Mouse (Mus musculus): Measurements from ENCODE around the gene Plxnb2. TPM values are rescaled to one million over a fixed set of nuclear protein-coding genes. Genes with fewer than 3 reads are reported as not detected.
A peak's percentile ranks its signal among the peaks of the same experiment; 100 is the strongest.

Gene Plxnb2
- polyA plus RNA-seq (2015; fragmentation: Nextera tagmentation; extraction: Ambion mirVana): 128 and 129 TPM in 2 replicates

DNA sequence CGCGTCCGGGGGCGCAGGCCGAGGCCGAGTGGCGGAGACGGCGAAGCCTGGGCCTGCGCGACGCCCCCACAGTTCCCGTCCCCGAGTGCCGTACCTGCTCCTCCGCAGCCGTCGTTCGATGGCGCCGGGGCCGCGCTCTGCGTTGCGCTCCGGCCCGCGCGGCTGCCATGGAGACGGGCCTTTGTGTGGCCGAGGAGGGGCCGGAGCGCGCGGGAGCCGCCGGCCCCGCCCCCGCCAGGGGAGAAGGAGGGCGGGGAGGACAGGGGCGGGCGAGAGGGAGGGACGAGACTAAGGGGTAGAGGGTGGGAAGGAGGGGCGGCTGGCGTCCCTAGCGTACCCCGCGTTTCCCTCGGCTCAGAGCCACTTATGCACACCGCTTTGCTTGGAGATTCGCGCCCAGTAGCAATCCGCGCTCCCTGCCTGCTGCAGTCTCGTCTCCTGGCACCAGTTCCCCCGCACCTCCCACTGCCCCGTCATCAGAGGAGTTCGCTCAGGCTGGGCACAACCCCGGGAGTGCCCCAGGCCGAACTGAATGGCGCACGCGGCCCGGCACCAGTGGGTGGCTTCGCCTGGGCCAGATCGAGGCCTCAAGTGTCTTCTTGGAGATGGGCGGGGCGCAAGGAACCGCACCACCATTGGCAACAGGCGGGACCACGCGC, at the start of gene Plxnb2:
Gene Plxnb2, minus strand, starts transcription at position 218 of the 659 bp plus-strand sequence.
- Histone ChIP-seq H3K27me3 (replicated peaks) (no peaks in the 10 kb centered on the region), H3K4me3 (replicated peaks) (peak within 1 kb of the TSS; percentile 86), H3K9me3 (no peaks in the 10 kb centered on the region), H3K4me2 (peak within 1 kb of the TSS; percentile 92), H3K36me3 (no peaks in the 10 kb centered on the region), H3K9ac (peak within 1 kb of the TSS; percentile 80), H3K4me1 (peaks cover 54% of the 10 kb centered on the region), H3K27ac (peak within 1 kb of the TSS; percentile 95)
- peak; percentile 81 for ATAC-seq (ENCODE audit: insufficient read depth, low FRiP score, low read depth)
- under 1% methylated on average over 50 of the region's 72 CpGs for WGBS

DNA sequence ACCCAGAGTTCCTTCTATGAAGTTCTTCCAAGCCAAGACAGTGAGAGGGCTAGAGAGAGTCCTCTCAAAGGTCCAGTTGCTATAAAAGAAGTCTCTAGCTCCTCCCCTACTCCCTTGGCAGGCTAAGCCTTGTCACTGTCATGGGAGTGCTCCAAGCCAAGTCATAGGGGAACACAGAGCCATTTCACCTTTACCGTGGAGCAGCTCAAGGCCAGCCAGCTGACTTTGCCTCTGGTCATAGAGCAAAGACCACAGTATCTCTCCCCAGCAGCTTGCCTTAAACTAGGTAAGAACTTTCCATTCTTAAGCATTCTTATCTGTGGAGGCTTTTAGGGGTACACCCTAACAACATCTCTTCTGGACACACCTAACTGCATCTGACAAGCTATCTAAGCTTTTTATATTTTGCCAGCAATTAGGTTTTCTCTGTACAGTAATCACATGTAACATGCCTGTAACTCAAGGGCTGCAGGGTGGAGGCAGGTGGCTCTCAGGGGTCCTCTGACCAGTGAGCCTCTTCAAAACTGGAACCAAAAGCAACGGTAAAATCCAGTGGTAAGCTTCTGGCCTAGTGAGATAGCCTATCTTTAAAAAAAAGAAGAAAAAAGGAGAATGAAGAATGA, 35.1 kb upstream of the Plxnb2 start:
- no peak overlapping the region for H3K9ac ChIP-seq
- 83% methylated on average over 2 of the region's 2 CpGs for WGBS

DNA sequence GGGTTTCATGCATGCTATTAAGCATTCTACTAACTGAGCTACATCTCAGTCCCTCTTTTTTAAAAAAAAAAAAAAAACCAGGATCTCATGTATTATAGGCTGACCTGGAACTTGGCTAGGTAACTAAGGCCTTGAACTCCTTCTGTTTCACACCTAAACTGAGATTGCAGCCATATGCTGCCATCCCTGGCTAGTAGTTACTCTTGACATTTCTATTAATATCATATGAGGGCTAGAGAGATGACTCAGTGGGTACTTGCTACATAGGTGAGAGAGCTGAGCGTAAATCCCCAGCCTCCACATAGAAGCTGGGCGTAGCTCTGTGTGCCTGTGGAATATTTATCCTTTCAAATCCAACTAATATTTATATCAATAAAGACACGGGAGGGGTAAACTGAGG, 34.4 kb upstream of the Plxnb2 start:
- 91% methylated on average over 3 of the region's 3 CpGs for WGBS
- no peak overlapping the region for H3K9ac ChIP-seq
- H3K4me3 ChIP-seq (replicated peaks): no peak overlapping the region
- ATAC-seq (ENCODE audit: insufficient read depth, low FRiP score, low read depth): no peak
- peaks cover 7% of the 10 kb centered on the region for H3K4me1 ChIP-seq
- no peak overlapping the region for H3K4me2 ChIP-seq
- H3K36me3 ChIP-seq: 0 out of 2 replicates have a peak, but pooled peaks cover 5% of the 10 kb centered on the region
- H3K9me3 ChIP-seq: no peaks in the 10 kb centered on the region
- no peaks in the 10 kb centered on the region for H3K27me3 ChIP-seq (replicated peaks)
- H3K27ac ChIP-seq: no peak overlapping the region

More for the DNA sequence above, 35.1 kb upstream of the Plxnb2 start:
- H3K4me2 ChIP-seq: no peak overlapping the region
- no peaks in the 10 kb centered on the region for H3K9me3 ChIP-seq
- no peaks in the 10 kb centered on the region for H3K27me3 ChIP-seq (replicated peaks)
- H3K4me3 ChIP-seq (replicated peaks): no peak overlapping the region
- ATAC-seq (ENCODE audit: insufficient read depth, low FRiP score, low read depth): peak; percentile 12; the same call in 1 of the 2 replicates
- H3K27ac ChIP-seq: no peak overlapping the region
- H3K4me1 ChIP-seq: peaks cover 5% of the 10 kb centered on the region
- 0 out of 2 replicates have a peak, but pooled peaks cover 5% of the 10 kb centered on the region for H3K36me3 ChIP-seq

DNA sequence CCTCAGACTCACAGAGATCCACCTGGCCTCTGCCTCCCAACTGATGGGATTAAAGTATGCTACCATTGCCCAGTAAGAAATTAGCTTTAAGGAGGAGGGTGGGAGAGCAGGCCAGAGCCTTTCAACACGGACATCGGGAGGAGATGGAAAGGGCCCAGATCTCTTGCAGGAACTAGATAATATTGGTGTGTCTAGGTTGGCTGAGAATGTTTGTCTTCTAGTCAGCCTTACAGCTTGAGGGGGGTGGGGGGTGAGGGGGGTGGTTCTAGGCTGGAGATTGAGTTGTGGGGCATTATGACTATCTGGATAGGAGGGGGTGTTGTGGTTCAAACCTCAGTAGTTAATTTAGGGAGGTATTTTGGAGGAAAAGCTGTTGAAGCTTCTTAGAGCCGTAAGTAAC, 32.9 kb upstream of the Plxnb2 start:
- 86% methylated on average over 3 of the region's 3 CpGs for WGBS
- no peak for ATAC-seq (ENCODE audit: insufficient read depth, low FRiP score, low read depth)

DNA sequence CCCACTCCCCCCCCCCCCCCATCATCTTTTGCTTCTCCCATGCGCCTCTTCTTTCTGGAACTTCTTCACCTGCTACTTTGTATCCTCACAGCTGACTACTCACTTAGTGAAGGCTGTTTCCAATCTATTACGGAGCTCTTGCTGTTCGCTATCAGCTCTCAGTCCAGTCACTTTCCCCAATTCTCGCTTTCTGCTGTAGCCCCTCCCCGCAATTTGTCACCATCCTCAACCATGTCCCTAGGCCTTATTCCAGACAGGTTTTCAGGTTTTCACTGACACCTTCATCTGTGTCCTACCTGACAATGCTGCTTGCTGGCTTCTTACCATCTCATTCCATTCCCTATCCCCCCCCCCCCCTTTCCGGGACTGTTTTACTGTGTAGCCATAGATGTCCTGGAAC, 31.9 kb upstream of the Plxnb2 start:
- no peak overlapping the region for H3K27ac ChIP-seq
- WGBS: 63% methylated on average over 6 of the region's 6 CpGs

More for the DNA sequence above, 32.9 kb upstream of the Plxnb2 start:
- H3K36me3 ChIP-seq: 0 out of 2 replicates have a peak, but pooled peaks cover 5% of the 10 kb centered on the region
- no peaks in the 10 kb centered on the region for H3K27me3 ChIP-seq (replicated peaks)
- H3K4me2 ChIP-seq: no peak overlapping the region
- no peak overlapping the region for H3K9ac ChIP-seq
- H3K4me1 ChIP-seq: peaks cover 9% of the 10 kb centered on the region
- no peak overlapping the region for H3K4me3 ChIP-seq (replicated peaks)
- H3K9me3 ChIP-seq: no peaks in the 10 kb centered on the region
- H3K27ac ChIP-seq: no peak overlapping the region

DNA sequence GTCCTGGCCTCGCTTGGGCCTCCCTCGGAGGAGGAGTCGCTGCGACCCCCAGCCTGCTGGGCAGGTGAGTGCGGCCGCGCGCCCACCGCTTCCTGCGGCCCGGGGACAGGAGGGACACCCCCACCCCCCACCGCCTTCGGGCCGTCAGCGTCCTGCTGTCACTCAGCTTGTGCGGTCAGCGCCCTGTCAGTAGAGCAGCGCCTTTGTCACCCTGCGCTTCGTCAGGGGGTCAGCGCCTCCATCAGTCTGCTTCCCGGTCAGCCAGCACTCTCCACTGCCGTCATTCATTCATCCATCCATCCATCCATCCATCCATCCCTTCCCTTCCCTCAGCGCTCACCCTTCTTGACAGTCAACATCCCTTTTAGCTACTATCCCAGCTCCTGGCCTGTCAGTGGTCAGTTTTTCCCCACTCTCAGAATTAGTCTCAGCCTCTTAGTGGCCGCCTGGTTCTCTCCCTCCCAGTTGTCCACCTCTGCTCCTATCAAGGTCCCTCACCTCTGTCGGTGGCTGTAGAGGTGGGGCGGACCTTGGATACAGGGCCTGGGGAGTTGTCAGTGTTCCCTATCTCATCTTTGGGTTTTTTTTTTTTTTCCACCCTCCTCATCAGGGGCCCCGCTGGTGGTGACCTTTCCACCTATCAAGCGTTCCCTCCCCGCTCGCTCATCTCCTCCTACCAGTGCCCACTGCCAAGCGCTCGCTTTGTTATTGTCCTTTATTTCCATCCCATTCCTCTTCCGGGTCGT, 31.3 kb upstream of the Plxnb2 start:
- peak; percentile 63 for ATAC-seq (ENCODE audit: insufficient read depth, low FRiP score, low read depth)
- Histone ChIP-seq H3K27me3 (replicated peaks) (no peaks in the 10 kb centered on the region), H3K36me3 (0 out of 2 replicates have a peak, but pooled peaks cover 5% of the 10 kb centered on the region), H3K9me3 (no peaks in the 10 kb centered on the region), H3K4me3 (replicated peaks) (peak overlapping the region; percentile 99), H3K9ac (peak overlapping the region; percentile 92), H3K4me2 (peak overlapping the region; percentile 77), H3K27ac (peak overlapping the region; percentile 86), H3K4me1 (peaks cover 9% of the 10 kb centered on the region)
- 2% methylated on average over 33 of the region's 35 CpGs for WGBS

More for the DNA sequence above, 31.9 kb upstream of the Plxnb2 start:
- H3K9me3 ChIP-seq: no peaks in the 10 kb centered on the region
- 0 out of 2 replicates have a peak, but pooled peaks cover 5% of the 10 kb centered on the region for H3K36me3 ChIP-seq
- ATAC-seq (ENCODE audit: insufficient read depth, low FRiP score, low read depth): no peak
- peak overlapping the region; percentile 99 for H3K4me3 ChIP-seq (replicated peaks)
- H3K4me2 ChIP-seq: peak overlapping the region; percentile 77
- H3K9ac ChIP-seq: no peak overlapping the region
- H3K4me1 ChIP-seq: peaks cover 9% of the 10 kb centered on the region
- no peaks in the 10 kb centered on the region for H3K27me3 ChIP-seq (replicated peaks)

DNA sequence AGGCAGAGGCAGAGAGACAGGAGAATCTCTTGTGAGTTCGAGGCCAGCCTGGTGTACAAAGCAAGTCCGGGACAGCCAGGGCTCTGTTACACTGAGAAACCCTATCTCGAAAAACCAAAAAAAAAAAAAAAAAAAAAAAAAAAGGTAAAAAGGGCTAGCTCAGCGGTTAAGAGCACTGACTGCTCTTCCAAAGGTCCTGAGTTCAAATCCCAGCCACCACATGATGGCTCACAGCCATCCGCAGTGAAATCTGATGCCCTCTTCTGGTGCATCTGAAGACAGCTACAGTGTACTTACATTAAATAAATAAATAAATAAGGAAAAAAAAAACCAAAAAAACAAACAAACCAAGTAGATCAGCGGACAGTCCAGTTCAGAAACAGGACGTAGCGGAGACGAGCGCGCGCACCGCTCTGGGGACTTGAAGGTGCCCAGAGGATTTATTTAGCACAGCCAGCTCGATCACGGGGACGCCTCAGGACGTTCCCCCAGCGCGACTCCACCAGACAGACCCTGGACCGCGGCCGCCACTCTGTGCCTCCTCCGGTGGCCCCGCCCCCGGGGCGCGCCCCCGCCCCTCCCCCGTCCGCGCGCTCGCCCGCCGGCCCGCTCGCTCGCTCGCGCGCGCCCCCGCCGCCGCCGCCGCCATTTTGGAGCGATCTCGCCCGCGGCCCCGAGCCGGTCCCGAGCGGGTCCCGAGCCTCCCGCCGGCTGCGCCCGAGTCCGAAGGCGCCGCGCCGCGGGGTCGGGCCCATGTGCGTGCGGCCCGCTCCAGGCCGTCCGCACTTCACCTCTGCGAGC, 30.5 kb upstream of the Plxnb2 start, which contains the start of gene Ppp6r2:
Gene Ppp6r2, plus strand, starts transcription at position 639 of the 801 bp plus-strand sequence.
- 3% methylated on average over 68 of the region's 73 CpGs for WGBS
- peak within 1 kb of the TSS; percentile 99 for H3K4me3 ChIP-seq (replicated peaks)
- peak within 1 kb of the TSS; percentile 86 for H3K27ac ChIP-seq
- no peaks in the 10 kb centered on the region for H3K27me3 ChIP-seq (replicated peaks)
- H3K36me3 ChIP-seq: no peaks in the 10 kb centered on the region
- H3K9me3 ChIP-seq: no peaks in the 10 kb centered on the region
- ATAC-seq (ENCODE audit: insufficient read depth, low FRiP score, low read depth): peak; percentile 71
- H3K9ac ChIP-seq: peak within 1 kb of the TSS; percentile 92
- peak within 1 kb of the TSS; percentile 77 for H3K4me2 ChIP-seq
- peaks cover 9% of the 10 kb centered on the region for H3K4me1 ChIP-seq

DNA sequence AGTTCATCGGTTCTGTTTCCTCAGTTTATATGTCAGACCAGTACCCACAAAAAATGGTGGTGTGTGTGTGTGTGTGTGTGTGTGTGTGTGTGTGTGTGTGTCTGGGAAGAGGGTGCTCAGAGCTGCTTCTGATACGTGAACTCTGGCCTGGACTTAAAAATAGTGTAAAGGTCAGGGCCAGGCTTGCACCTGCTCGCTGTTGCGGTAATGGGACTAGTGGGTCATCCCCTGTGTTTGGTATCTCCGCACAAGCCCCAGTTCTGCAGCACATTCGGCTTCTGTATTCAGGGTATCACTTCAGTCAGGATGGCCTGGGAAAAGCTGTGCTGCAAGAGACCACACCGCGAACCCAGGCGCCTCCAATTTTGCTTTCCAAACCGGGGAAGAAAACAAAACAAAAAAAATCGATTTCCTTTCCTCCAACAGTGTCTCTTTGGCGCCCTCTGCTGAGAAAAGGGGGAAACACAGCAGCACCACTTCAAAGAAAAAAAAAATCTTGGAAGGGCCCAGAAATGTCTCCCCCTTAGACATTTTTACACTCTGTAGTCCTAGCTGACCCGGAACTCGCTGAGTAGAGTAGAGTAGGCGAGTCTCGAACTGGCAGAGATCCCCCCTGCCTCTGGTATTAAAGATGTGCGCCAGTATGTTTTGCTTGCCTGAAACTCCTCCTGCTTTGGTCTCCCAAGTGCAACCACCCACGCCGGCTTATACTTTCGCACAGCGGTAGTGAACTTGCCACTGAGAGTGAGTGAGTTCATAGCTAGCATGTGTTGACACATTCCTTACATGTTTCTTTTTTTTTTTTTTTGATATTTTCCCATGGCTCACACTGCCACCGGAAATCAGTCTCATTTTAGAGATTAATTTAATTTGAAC, 29.5 kb upstream of the Plxnb2 start:
- Histone ChIP-seq H3K4me3 (replicated peaks) (peak overlapping the region; percentile 39), H3K27ac (peak overlapping the region; percentile 86), H3K4me2 (peak overlapping the region; percentile 77), H3K9me3 (no peaks in the 10 kb centered on the region), H3K9ac (0 out of 2 replicates have a peak overlapping the region, but pooled peaks have one; percentile 9), H3K27me3 (replicated peaks) (no peaks in the 10 kb centered on the region), H3K4me1 (peaks cover 9% of the 10 kb centered on the region), H3K36me3 (no peaks in the 10 kb centered on the region)
- no peak for ATAC-seq (ENCODE audit: insufficient read depth, low FRiP score, low read depth)
- WGBS: 14% methylated on average over 22 of the region's 22 CpGs

DNA sequence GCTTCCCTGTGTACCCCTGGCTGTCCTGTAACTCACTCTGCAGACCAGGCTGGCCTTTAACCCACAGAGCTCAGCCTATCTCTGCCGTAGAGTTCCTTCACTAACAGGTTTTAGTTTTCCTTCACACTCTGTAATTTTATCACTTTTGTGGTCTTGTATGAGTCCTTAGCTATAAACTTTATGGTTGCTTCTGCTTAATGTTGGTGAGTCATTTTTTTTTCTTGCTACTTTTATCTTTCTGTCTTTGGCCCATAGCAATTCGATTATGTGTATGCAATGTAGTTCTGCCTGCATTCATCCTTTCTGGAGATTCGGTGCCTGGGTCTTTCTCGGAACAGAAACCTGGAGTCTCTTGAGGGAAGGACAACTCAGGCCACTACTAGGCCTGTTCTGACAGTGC, 26.9 kb upstream of the Plxnb2 start:
- no peak overlapping the region for H3K4me2 ChIP-seq
- peaks cover 7% of the 10 kb centered on the region; the same call in 1 of the 2 replicates for H3K4me1 ChIP-seq
- H3K27me3 ChIP-seq (replicated peaks): no peaks in the 10 kb centered on the region
- H3K9me3 ChIP-seq: no peaks in the 10 kb centered on the region
- ATAC-seq (ENCODE audit: insufficient read depth, low FRiP score, low read depth): no peak
- no peaks in the 10 kb centered on the region for H3K36me3 ChIP-seq
- no peak overlapping the region for H3K9ac ChIP-seq
- WGBS: 84% methylated on average over 4 of the region's 4 CpGs
- H3K4me3 ChIP-seq (replicated peaks): no peak overlapping the region
- H3K27ac ChIP-seq: no peak overlapping the region

DNA sequence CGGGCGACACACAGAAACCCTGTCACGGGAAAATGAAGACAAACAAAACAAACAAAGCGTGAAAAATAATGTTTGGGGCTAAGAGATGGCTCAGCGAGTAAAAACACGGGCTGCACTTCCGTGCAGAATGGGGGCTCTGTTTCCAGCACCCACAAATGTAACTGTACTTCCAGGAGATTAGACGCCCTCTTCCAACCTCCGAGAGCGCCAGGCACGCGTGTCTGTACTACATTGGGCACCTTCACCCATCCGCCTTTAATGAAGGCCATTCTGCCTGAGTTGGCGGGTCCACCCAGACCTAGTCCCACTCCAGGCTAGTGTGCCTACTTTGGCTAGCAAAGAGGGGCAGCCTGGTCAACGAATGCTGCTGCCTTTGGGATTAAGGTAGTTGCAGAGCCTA, 16.5 kb upstream of the Plxnb2 start:
- Histone ChIP-seq H3K36me3 (no peaks in the 10 kb centered on the region), H3K9ac (peak overlapping the region; percentile 35; the same call in 1 of the 2 replicates), H3K27me3 (replicated peaks) (no peaks in the 10 kb centered on the region), H3K9me3 (no peaks in the 10 kb centered on the region), H3K4me2 (peak overlapping the region; percentile 79), H3K4me1 (peaks cover 15% of the 10 kb centered on the region), H3K27ac (no peak overlapping the region), H3K4me3 (replicated peaks) (peak overlapping the region; percentile 99)
- 67% methylated on average over 15 of the region's 15 CpGs for WGBS
- no peak for ATAC-seq (ENCODE audit: insufficient read depth, low FRiP score, low read depth)

All from stomach, embryonic 15.5 days (tissue).